Mouse (Mus musculus): ENCODE measurements at regions not wholly inside any gene's neighbourhood (a gene's known extent, or its start where the extent isn't known, plus 50 kb on each side); places are given as distances from the start of the nearest gene placed in this dataset.

GRCm38 (mm10) chr9:47460241-47460640, 69.7 kb upstream of the Cadm1 start:
- TF ChIP-seq CTCF (IDR thresholded peaks at IDR 0.05; ENCODE audit: control insufficient read depth, insufficient read depth, low read length) (no peak), POLR2A (IDR thresholded peaks at IDR 0.05; ENCODE audit: borderline replicate concordance, control insufficient read depth, low read depth, low read length) (no peak)

Data from bone marrow, adult 2 months (tissue).